Mouse (Mus musculus): ENCODE measurements around the gene Meioc. TPM values are rescaled to one million over a fixed set of nuclear protein-coding genes. Genes with fewer than 3 reads are reported as not detected.

Meioc gene
- polyA plus RNA-seq, 1 experiment from 2014 or later = 1.3 TPM

Small RNAs within 50 kb of the gene (microRNA-seq; reads per million reads assigned to microRNA genes)
- not detected for gene Gm22920

Other genes with a start within 250 kb of the Meioc start
- 116 and 126 TPM in 2 replicates for gene Grn, start 233.4 kb upstream of the Meioc start, polyA plus RNA-seq (2016; fragmentation: Nextera tagmentation; extraction: Ambion mirVana)
- gene Fam171a2, start 216.0 kb upstream of the Meioc start, polyA plus RNA-seq (2016; fragmentation: Nextera tagmentation; extraction: Ambion mirVana) = 13.5 and 15.3 TPM in 2 replicates
- 6.8 and 8.3 TPM in 2 replicates for gene Itga2b, start 193.6 kb upstream of the Meioc start, polyA plus RNA-seq (2016; fragmentation: Nextera tagmentation; extraction: Ambion mirVana)
- gene Gpatch8, start 107.3 kb upstream of the Meioc start, polyA plus RNA-seq (2016; fragmentation: Nextera tagmentation; extraction: Ambion mirVana) = 68.7 and 69.1 TPM in 2 replicates
- gene Gm11627, start 84.3 kb upstream of the Meioc start, polyA plus RNA-seq (2016; fragmentation: Nextera tagmentation; extraction: Ambion mirVana) = 11.8 and 12.3 TPM in 2 replicates
- 93.6 and 97.8 TPM in 2 replicates for gene Fzd2, start 59.3 kb upstream of the Meioc start, polyA plus RNA-seq (2016; fragmentation: Nextera tagmentation; extraction: Ambion mirVana)
- 49.3 and 52.1 TPM in 2 replicates for gene Ccdc43, start 34.1 kb downstream of the Meioc start, polyA plus RNA-seq (2016; fragmentation: Nextera tagmentation; extraction: Ambion mirVana)
- 23.2 and 25.0 TPM in 2 replicates for gene Adam11, start 97.7 kb downstream of the Meioc start, polyA plus RNA-seq (2016; fragmentation: Nextera tagmentation; extraction: Ambion mirVana)
- 103 and 105 TPM in 2 replicates for gene Gjc1, start 156.0 kb downstream of the Meioc start, polyA plus RNA-seq (2016; fragmentation: Nextera tagmentation; extraction: Ambion mirVana)
- gene Higd1b, start 172.1 kb downstream of the Meioc start, polyA plus RNA-seq (2016; fragmentation: Nextera tagmentation; extraction: Ambion mirVana) = not detected in 2 replicates
- gene Eftud2, start 217.3 kb downstream of the Meioc start, polyA plus RNA-seq (2016; fragmentation: Nextera tagmentation; extraction: Ambion mirVana) = 233 and 246 TPM in 2 replicates
- gene Ccdc103, start 217.5 kb downstream of the Meioc start, polyA plus RNA-seq (2016; fragmentation: Nextera tagmentation; extraction: Ambion mirVana) = 1.0 and 1.7 TPM in 2 replicates
- gene Fam187a, start 221.5 kb downstream of the Meioc start, polyA plus RNA-seq (2016; fragmentation: Nextera tagmentation; extraction: Ambion mirVana) = 0.14 TPM in 1 of 2 replicates, not detected in the other
- 0.29 and 0.41 TPM in 2 replicates for gene Gfap, start 237.2 kb downstream of the Meioc start, polyA plus RNA-seq (2016; fragmentation: Nextera tagmentation; extraction: Ambion mirVana)

All from embryonic facial prominence, embryonic 12.5 days (tissue).